Mouse (Mus musculus) natural killer cell, adult 2 months (primary cell): ENCODE results near the gene Amacr.
A peak's percentile ranks its signal among the peaks of the same experiment; 100 is the strongest.

Experiments used
- DNase-seq, 2 experiments: peaks; one replicate each; pipeline ENCODE4 v3.0.0; 2022; ENCODE audit warnings: low spot score in 2 of 2

Gene Amacr

GRCm38 (mm10) chr15:10981377-10982063, at the start of gene Amacr:
Gene Amacr, plus strand, starts transcription at chr15:10981756.
- peak; percentile 85 to 87 for DNase-seq

- no peak for DNase-seq
These were observed 47.6 kb upstream of the Amacr start for GRCm38 (mm10) chr15:10933930-10934329.

- DNase-seq, result no peak
These were observed 41.1 kb upstream of the Amacr start for GRCm38 (mm10) chr15:10940148-10941108.

- DNase-seq, result no peak
These were observed 39.7 kb upstream of the Amacr start for GRCm38 (mm10) chr15:10941901-10942300.

- DNase-seq, result no peak
These were observed 33.7 kb upstream of the Amacr start for GRCm38 (mm10) chr15:10947852-10948251.

- no peak for DNase-seq
These were observed 29.4 kb upstream of the Amacr start, which contains the start of gene C1qtnf3 for GRCm38 (mm10) chr15:10951951-10952759. Gene C1qtnf3, plus strand, starts transcription at chr15:10952332.

GRCm38 (mm10) chr15:10952760-10953305, 28.7 kb upstream of the Amacr start:
- DNase-seq, result no peak

GRCm38 (mm10) chr15:10953465-10953864, 28.1 kb upstream of the Amacr start:
- no peak for DNase-seq

GRCm38 (mm10) chr15:10954381-10955016, 27.1 kb upstream of the Amacr start:
- DNase-seq, result no peak

- no peak for DNase-seq
These were observed 26.4 kb upstream of the Amacr start for GRCm38 (mm10) chr15:10955156-10955555.

GRCm38 (mm10) chr15:10956706-10957105, 24.9 kb upstream of the Amacr start:
- no peak for DNase-seq

GRCm38 (mm10) chr15:10959277-10960026, 22.1 kb upstream of the Amacr start:
- no peak for DNase-seq

- no peak for DNase-seq
These were observed 21.3 kb upstream of the Amacr start for GRCm38 (mm10) chr15:10960267-10960666.

- no peak for DNase-seq
These were observed 19.0 kb upstream of the Amacr start for GRCm38 (mm10) chr15:10962601-10963000.

- DNase-seq, result no peak
These were observed 12.1 kb upstream of the Amacr start for GRCm38 (mm10) chr15:10969439-10969838.

- no peak for DNase-seq
These were observed 10.8 kb upstream of the Amacr start for GRCm38 (mm10) chr15:10970777-10971176.

GRCm38 (mm10) chr15:10977151-10977550, 4.4 kb upstream of the Amacr start:
- DNase-seq, result no peak

GRCm38 (mm10) chr15:10980712-10981111, 844 bp upstream of the Amacr start:
- no peak for DNase-seq

GRCm38 (mm10) chr15:10982064-10982435, 494 bp downstream of the Amacr start:
- DNase-seq, result no peak

- no peak for DNase-seq
These were observed 4.2 kb downstream of the Amacr start for GRCm38 (mm10) chr15:10985756-10986155.
